Comparison of ENCODE assay signal across 1 mouse cellular context in the genomic region with DNA sequence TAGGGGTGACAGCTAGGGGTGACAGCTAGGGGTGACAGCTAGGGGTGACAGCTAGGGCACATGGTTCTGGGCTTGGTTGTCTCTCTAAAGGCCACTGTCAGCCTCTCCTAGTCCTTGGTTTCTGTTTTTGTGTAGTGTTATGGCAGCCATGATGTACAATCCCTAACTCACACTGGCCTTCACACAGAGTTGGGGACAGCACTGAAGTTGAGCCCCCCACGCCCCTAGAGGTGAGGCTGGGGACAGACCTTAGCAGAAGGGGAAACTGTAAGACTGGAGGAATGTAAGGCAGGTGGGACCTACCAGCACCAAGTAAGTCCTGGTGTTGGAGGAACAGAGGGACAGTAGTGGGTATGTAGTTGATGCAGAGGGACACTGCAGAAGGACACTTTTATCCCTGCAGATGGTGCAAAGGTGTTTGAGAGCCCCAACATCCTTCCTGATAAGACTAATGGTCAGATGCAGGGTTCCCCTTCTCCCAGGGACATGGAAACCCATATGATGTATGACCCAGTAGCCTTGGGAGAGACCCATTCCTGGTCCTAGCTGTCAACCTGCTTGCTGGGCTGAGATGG.
TF ChIP-seq lines count a peak whose summit lies in the region.

No protein-coding gene starts in this region.

TF ChIP-seq in CH12.LX, 34 proteins besides CTCF, POLR2A, EP300 and RAD21:
- TF ChIP-seq MAX (IDR thresholded peaks at IDR 0.05; ENCODE audit: low read length) = no peak
- TF ChIP-seq KAT2A (IDR thresholded peaks at IDR 0.05; ENCODE audit: insufficient replicate concordance, low read length) = no peak
- no peak for TF ChIP-seq ZNF384 (IDR thresholded peaks at IDR 0.05; ENCODE audit: low read depth, low read length)
TF ChIP-seq in CH12.LX: peak in this region for 0.
